Mouse (Mus musculus) stomach, postnatal 0 days (tissue): ENCODE data around the gene Myh7b.

Experiments used
- CTCF ChIP-seq: IDR thresholded peaks from 2 replicates; pipeline ENCODE4 v1.5.1; 2016; ENCODE audit warnings: antibody characterized with exemption, low read depth, mild to moderate bottlenecking, moderate library complexity
- EP300 ChIP-seq: optimal IDR thresholded peaks from 2 replicates; pipeline ENCODE3; 2016; ENCODE audit warnings: antibody characterized with exemption

- TF ChIP-seq CTCF (no peak), EP300 (no peak)
Observed at GRCm38 (mm10) chr2:155623996-155624395, 13.0 kb downstream of the Myh7b start.
